8 mouse cellular contexts compared by ENCODE assay signal in the genomic region with DNA sequence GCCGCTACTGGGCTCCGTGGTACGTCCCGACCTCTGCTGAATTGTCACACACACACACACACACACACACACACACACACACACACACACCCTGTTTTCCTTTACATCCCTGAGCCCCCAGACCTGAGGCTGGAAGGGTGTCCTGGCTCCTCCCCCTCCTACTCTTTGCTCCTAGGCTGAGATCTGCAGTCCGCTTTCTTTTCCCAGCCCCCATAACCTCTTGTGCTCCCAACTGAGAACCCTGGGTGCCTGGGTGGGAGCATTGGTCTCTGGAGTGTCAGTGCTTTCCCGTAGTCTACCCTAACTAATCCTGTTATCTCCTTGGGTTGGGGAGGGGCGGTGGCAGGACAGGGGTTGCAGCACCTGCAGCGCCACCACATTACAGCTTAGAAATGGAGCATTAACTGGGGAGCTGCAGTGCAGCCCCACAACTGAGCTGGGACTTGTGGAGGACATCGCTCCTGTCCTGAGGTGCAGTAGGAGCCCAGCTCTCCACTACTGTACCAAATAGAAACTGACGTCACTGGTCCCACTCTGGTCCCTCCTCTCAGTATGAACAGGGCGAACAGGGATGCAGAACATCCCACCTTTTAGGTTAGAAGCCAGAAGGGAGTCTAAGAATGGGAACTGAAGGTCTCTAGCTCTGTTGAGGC. TPM values are rescaled to one million over a fixed set of nuclear protein-coding genes. Genes with fewer than 3 reads are reported as not detected.
DNase-seq lines count a peak whose midpoint lies in the region; ATAC-seq lines count a peak whose summit lies in the region.

No protein-coding gene starts in this region.

- H3K36me3 ChIP-seq in megakaryocyte, embryonic 14.5 days (replicated peaks; ENCODE audit: low read length) = no peaks in the 10 kb centered on the region
- H3K36me3 ChIP-seq in hindbrain, embryonic 10.5 days = no peaks in the 10 kb centered on the region
- H3K36me3 ChIP-seq in midbrain, embryonic 10.5 days = no peaks in the 10 kb centered on the region

- peak; percentile 53 for DNase-seq in cerebellum, adult 11-12 months
- no peak for DNase-seq in cerebellum, postnatal 14 days
- DNase-seq in hindbrain, embryonic 10.5 days (ENCODE audit: low spot score) = peak; percentile 4
- no peak for DNase-seq in midbrain, embryonic 10.5 days (ENCODE audit: low spot score)
- no peak for DNase-seq in adrenal gland, postnatal 25 days
- no peak for DNase-seq in MN1 (ENCODE audit: low spot score)

- H3K27ac ChIP-seq in hindbrain, embryonic 10.5 days = peak overlapping the region; percentile 88
- H3K27ac ChIP-seq in midbrain, embryonic 10.5 days (replicated peaks) = peak overlapping the region; percentile 87

- H3K9me3 ChIP-seq in megakaryocyte, embryonic 14.5 days = no peaks in the 10 kb centered on the region
- peaks cover 3% of the 10 kb centered on the region; the same call in 1 of the 2 replicates for H3K9me3 ChIP-seq in hindbrain, embryonic 10.5 days
- no peaks in the 10 kb centered on the region; the same call in 1 of the 2 replicates for H3K9me3 ChIP-seq in midbrain, embryonic 10.5 days (replicated peaks)

- 18% methylated on average over 10 of the region's 11 CpGs for WGBS in hindbrain, embryonic 10.5 days
- 19% methylated on average over 7 of the region's 11 CpGs for WGBS in midbrain, embryonic 10.5 days

- H3K4me3 ChIP-seq in megakaryocyte, embryonic 14.5 days (replicated peaks) = peak overlapping the region; percentile 93
- peak overlapping the region; percentile 66 for H3K4me3 ChIP-seq in hindbrain, embryonic 10.5 days
- H3K4me3 ChIP-seq in midbrain, embryonic 10.5 days = peak overlapping the region; percentile 68

- H3K4me1 ChIP-seq in megakaryocyte, embryonic 14.5 days = peaks cover 23% of the 10 kb centered on the region
- 0 out of 2 replicates have a peak, but pooled peaks cover 10% of the 10 kb centered on the region for H3K4me1 ChIP-seq in hindbrain, embryonic 10.5 days (replicated peaks)
- H3K4me1 ChIP-seq in midbrain, embryonic 10.5 days = peaks cover 12% of the 10 kb centered on the region; the same call in 1 of the 2 replicates

- H3K27me3 ChIP-seq in megakaryocyte, embryonic 14.5 days (replicated peaks) = peaks cover 31% of the 10 kb centered on the region
- H3K27me3 ChIP-seq in hindbrain, embryonic 10.5 days (ENCODE audit: insufficient read depth, poor library complexity, severe bottlenecking) = no peaks in the 10 kb centered on the region
- peaks cover 6% of the 10 kb centered on the region; the same call in 1 of the 2 replicates for H3K27me3 ChIP-seq in midbrain, embryonic 10.5 days (ENCODE audit: low read depth, poor library complexity, severe bottlenecking)

- ATAC-seq in megakaryocyte, adult 5-6 weeks (ENCODE audit: poor library complexity, severe bottlenecking) = no peak

RNA-seq across cellular contexts. Expression of a gene that starts 1.7 kb away (rescaled TPM):
- 0.92 and 3.7 TPM in 2 replicates for polyA plus RNA-seq in megakaryocyte, embryonic 14.5 days (2012; ENCODE audit: insufficient read depth, low replicate concordance)
- 42.3 and 42.4 TPM in 2 replicates for total RNA-seq in megakaryocyte, adult 5-6 weeks (2015)
- total RNA-seq in megakaryocyte, adult 5-6 weeks (2017) = 37.9 and 38.7 TPM in 2 replicates
- 37.5 and 46.3 TPM in 2 replicates for polyA plus RNA-seq in hindbrain, embryonic 10.5 days (2016; fragmentation: Nextera tagmentation; extraction: Ambion mirVana)
- 32.3 and 39.8 TPM in 2 replicates for polyA plus RNA-seq in midbrain, embryonic 10.5 days (2016; fragmentation: Nextera tagmentation; extraction: Ambion mirVana)
- total RNA-seq in adrenal gland, postnatal 25 days (2021) = 15.7 and 23.0 TPM in 2 replicates

RNA-seq across cellular contexts. Expression of a gene that starts 58.8 kb away (rescaled TPM):
- not detected in 2 replicates for polyA plus RNA-seq in megakaryocyte, embryonic 14.5 days (2012; ENCODE audit: insufficient read depth, low replicate concordance)
- not detected in 2 replicates for total RNA-seq in megakaryocyte, adult 5-6 weeks (2015)
- not detected in 2 replicates for total RNA-seq in megakaryocyte, adult 5-6 weeks (2017)
- polyA plus RNA-seq in hindbrain, embryonic 10.5 days (2016; fragmentation: Nextera tagmentation; extraction: Ambion mirVana) = not detected in 2 replicates
- not detected in 2 replicates for polyA plus RNA-seq in midbrain, embryonic 10.5 days (2016; fragmentation: Nextera tagmentation; extraction: Ambion mirVana)
- total RNA-seq in adrenal gland, postnatal 25 days (2021) = not detected in 2 replicates

Comparison
In these comparisons a context has a peak if more than half of its experiments do, and no peak if none do; other contexts are left out.
1. DNase-seq: peak in cerebellum, adult 11-12 months (single experiment) and hindbrain, embryonic 10.5 days (single experiment); none in cerebellum, postnatal 14 days (0 of 2), midbrain, embryonic 10.5 days (single experiment), adrenal gland, postnatal 25 days (single experiment) and MN1 (single experiment).
2. Peak in every context shown above with its lines, with median percentiles within 50 percentile points of each other: H3K4me3 ChIP-seq.